In genomic region chr17:66152706-66153662, GRCm38 (mm10) we compare ENCODE assay signal across 8 mouse cellular contexts. TPM values are rescaled to one million over a fixed set of nuclear protein-coding genes. Genes with fewer than 3 reads are reported as not detected.
DNase-seq lines count a peak whose midpoint lies in the region; ATAC-seq and TF ChIP-seq lines count a peak whose summit lies in the region.
"Not testable (repeated sequence)": the region's sequence is repeated elsewhere in the genome, so short reads cannot be mapped to it uniquely, and the experiment has no call there.

No protein-coding gene starts in this region.

- not testable (repeated sequence) for H3K27me3 ChIP-seq in embryonic facial prominence, embryonic 14.5 days (replicated peaks; ENCODE audit: control insufficient read depth, insufficient read depth, low read length); forebrain, postnatal 0 days (ENCODE audit: insufficient read depth, low read length); hindbrain, embryonic 11.5 days (ENCODE audit: control insufficient read depth, insufficient read depth, low read length); intestine, embryonic 16.5 days (replicated peaks; ENCODE audit: control insufficient read depth, insufficient read depth, low read length); liver, embryonic 11.5 days (replicated peaks; ENCODE audit: control insufficient read depth, insufficient read depth, low read length); lung, postnatal 0 days (replicated peaks; ENCODE audit: insufficient read depth, low read length); midbrain, postnatal 0 days (ENCODE audit: insufficient read depth, low read length); stomach, embryonic 15.5 days (replicated peaks)

- not testable (repeated sequence) for TF ChIP-seq EP300 in lung, postnatal 0 days (IDR thresholded peaks at IDR 0.05)

- H3K9ac ChIP-seq in embryonic facial prominence, embryonic 14.5 days (ENCODE audit: low read depth, low read length); forebrain, postnatal 0 days; hindbrain, embryonic 11.5 days (ENCODE audit: low read depth, low read length); intestine, embryonic 16.5 days (ENCODE audit: low read depth, low read length); liver, embryonic 11.5 days (ENCODE audit: low read depth, low read length); lung, postnatal 0 days (replicated peaks; ENCODE audit: low read depth); midbrain, postnatal 0 days (replicated peaks; ENCODE audit: low read length, poor library complexity, severe bottlenecking); stomach, embryonic 15.5 days: not testable (repeated sequence)

- H3K4me2 ChIP-seq in embryonic facial prominence, embryonic 14.5 days (ENCODE audit: low read depth, low read length); forebrain, postnatal 0 days (ENCODE audit: low read depth); hindbrain, embryonic 11.5 days (replicated peaks; ENCODE audit: low read depth, low read length); intestine, embryonic 16.5 days (ENCODE audit: low read depth, low read length); liver, embryonic 11.5 days; lung, postnatal 0 days (replicated peaks; ENCODE audit: low read depth, low read length); midbrain, postnatal 0 days (ENCODE audit: low read depth, low read length, poor library complexity, severe bottlenecking); stomach, embryonic 15.5 days: not testable (repeated sequence)

- TF ChIP-seq CTCF in forebrain, postnatal 0 days (IDR thresholded peaks at IDR 0.05; ENCODE audit: low read depth) = peak; percentile 28; the same call in 1 of the 2 replicates
- peak; percentile 35 for TF ChIP-seq CTCF in lung, postnatal 0 days (IDR thresholded peaks at IDR 0.05)
- TF ChIP-seq CTCF in midbrain, postnatal 0 days (IDR thresholded peaks at IDR 0.05) = peak; percentile 45

- H3K4me1 ChIP-seq in embryonic facial prominence, embryonic 14.5 days (ENCODE audit: control insufficient read depth, insufficient read depth, low read length); forebrain, postnatal 0 days (ENCODE audit: insufficient read depth); hindbrain, embryonic 11.5 days (replicated peaks; ENCODE audit: control insufficient read depth, insufficient read depth, low read length); intestine, embryonic 16.5 days (ENCODE audit: control insufficient read depth, insufficient read depth, low read length); liver, embryonic 11.5 days (replicated peaks; ENCODE audit: control insufficient read depth, insufficient read depth, low read length); lung, postnatal 0 days (ENCODE audit: insufficient read depth, low read depth, low read length); midbrain, postnatal 0 days (ENCODE audit: insufficient read depth, low read length); stomach, embryonic 15.5 days: not testable (repeated sequence)

- DNase-seq in embryonic facial prominence, embryonic 14.5 days (ENCODE audit: low spot score); forebrain, postnatal 0 days; hindbrain, embryonic 11.5 days (ENCODE audit: low spot score); liver, embryonic 11.5 days (ENCODE audit: low spot score); lung, postnatal 0 days (ENCODE audit: low spot score); midbrain, postnatal 0 days (ENCODE audit: low spot score): not testable (repeated sequence)

- not testable (repeated sequence) for H3K9me3 ChIP-seq in embryonic facial prominence, embryonic 14.5 days (ENCODE audit: control insufficient read depth, low read length); forebrain, postnatal 0 days (ENCODE audit: low read length); hindbrain, embryonic 11.5 days (ENCODE audit: control insufficient read depth, low read length); intestine, embryonic 16.5 days (ENCODE audit: control insufficient read depth, low read length); liver, embryonic 11.5 days (ENCODE audit: control insufficient read depth, low read length); lung, postnatal 0 days (ENCODE audit: low read length); midbrain, postnatal 0 days (ENCODE audit: low read length); stomach, embryonic 15.5 days

- peaks cover 44% of the 10 kb centered on the region for H3K36me3 ChIP-seq in embryonic facial prominence, embryonic 14.5 days (ENCODE audit: control insufficient read depth, insufficient read depth, low read length)
- not testable (repeated sequence) for H3K36me3 ChIP-seq in forebrain, postnatal 0 days (ENCODE audit: insufficient read depth); hindbrain, embryonic 11.5 days (ENCODE audit: control insufficient read depth, insufficient read depth, low read length); lung, postnatal 0 days (ENCODE audit: insufficient read depth, low read length); midbrain, postnatal 0 days (ENCODE audit: insufficient read depth, low read length)
- peaks cover 13% of the 10 kb centered on the region; the same call in 1 of the 2 replicates for H3K36me3 ChIP-seq in intestine, embryonic 16.5 days (ENCODE audit: control insufficient read depth, insufficient read depth, low read length)
- peaks cover 20% of the 10 kb centered on the region for H3K36me3 ChIP-seq in liver, embryonic 11.5 days (ENCODE audit: control insufficient read depth, insufficient read depth, low read length)
- H3K36me3 ChIP-seq in stomach, embryonic 15.5 days = peaks cover 23% of the 10 kb centered on the region

- H3K27ac ChIP-seq in embryonic facial prominence, embryonic 14.5 days (replicated peaks; ENCODE audit: low read depth, low read length); forebrain, postnatal 0 days (ENCODE audit: low read depth, low read length); hindbrain, embryonic 11.5 days (ENCODE audit: low read depth, low read length); intestine, embryonic 16.5 days (ENCODE audit: low read length); liver, embryonic 11.5 days (ENCODE audit: low read depth, low read length); lung, postnatal 0 days (ENCODE audit: low read length); midbrain, postnatal 0 days (ENCODE audit: low read depth, low read length); stomach, embryonic 15.5 days: not testable (repeated sequence)

- ATAC-seq in embryonic facial prominence, embryonic 14.5 days (ENCODE audit: low read depth) = peak; percentile 78
- peak; percentile 93 for ATAC-seq in forebrain, postnatal 0 days
- peak; percentile 69; the same call in 1 of the 2 replicates for ATAC-seq in hindbrain, embryonic 11.5 days (ENCODE audit: low FRiP score)
- ATAC-seq in intestine, embryonic 16.5 days = peak; percentile 82
- ATAC-seq in liver, embryonic 11.5 days (replicated peaks; ENCODE audit: low FRiP score) = peak; percentile 66
- peak; percentile 79 for ATAC-seq in lung, postnatal 0 days
- ATAC-seq in midbrain, postnatal 0 days (ENCODE audit: low FRiP score) = peak; percentile 73; the same call in 1 of the 2 replicates
- peak; percentile 65; the same call in 1 of the 2 replicates for ATAC-seq in stomach, embryonic 15.5 days (ENCODE audit: insufficient read depth, low FRiP score, low read depth)

- WGBS in embryonic facial prominence, embryonic 14.5 days = 82% methylated on average over 5 of the region's 8 CpGs
- 83% methylated on average over 5 of the region's 8 CpGs for WGBS in forebrain, postnatal 0 days
- 77% methylated on average over 4 of the region's 8 CpGs for WGBS in hindbrain, embryonic 11.5 days
- WGBS in intestine, embryonic 16.5 days = 62% methylated on average over 5 of the region's 8 CpGs
- WGBS in liver, embryonic 11.5 days = 85% methylated on average over 5 of the region's 8 CpGs
- 61% methylated on average over 5 of the region's 8 CpGs for WGBS in lung, postnatal 0 days
- 78% methylated on average over 5 of the region's 8 CpGs for WGBS in midbrain, postnatal 0 days
- 66% methylated on average over 6 of the region's 8 CpGs for WGBS in stomach, embryonic 15.5 days

- H3K4me3 ChIP-seq in embryonic facial prominence, embryonic 14.5 days (ENCODE audit: low read depth, low read length); forebrain, postnatal 0 days (ENCODE audit: low read depth, low read length); hindbrain, embryonic 11.5 days (ENCODE audit: low read depth, low read length); intestine, embryonic 16.5 days (ENCODE audit: low read length); liver, embryonic 11.5 days (ENCODE audit: low read depth, low read length); lung, postnatal 0 days (ENCODE audit: low read depth, low read length); midbrain, postnatal 0 days (ENCODE audit: low read depth, low read length); stomach, embryonic 15.5 days (replicated peaks): not testable (repeated sequence)

RNA-seq across cellular contexts. Expression of gene Ddx11, which starts 29.7 kb away (rescaled TPM):
- polyA plus RNA-seq in embryonic facial prominence, embryonic 14.5 days (2014; fragmentation: Nextera tagmentation; extraction: Ambion mirVana) = 11.1 and 12.0 TPM in 2 replicates
- 5.6 and 5.7 TPM in 2 replicates for total RNA-seq in forebrain, postnatal 0 days (2014; rRNA removed)
- 1.4 and 2.3 TPM in 2 replicates for polyA plus RNA-seq in forebrain, postnatal 0 days (2015; fragmentation: Nextera tagmentation; extraction: Ambion mirVana)
- polyA plus RNA-seq in hindbrain, embryonic 11.5 days (2014; fragmentation: Nextera tagmentation; extraction: Ambion mirVana) = 13.4 and 17.0 TPM in 2 replicates
- 12.9 and 13.1 TPM in 2 replicates for polyA plus RNA-seq in intestine, embryonic 16.5 days (2015; fragmentation: Nextera tagmentation; extraction: Ambion mirVana)
- polyA plus RNA-seq in liver, embryonic 11.5 days (2014; fragmentation: Nextera tagmentation; extraction: Ambion mirVana) = 23.9 and 24.1 TPM in 2 replicates
- 2.1 and 2.2 TPM in 2 replicates for polyA plus RNA-seq in lung, postnatal 0 days (2015; fragmentation: Nextera tagmentation; extraction: Ambion mirVana)
- total RNA-seq in midbrain, postnatal 0 days (2014; rRNA removed) = 5.6 and 6.7 TPM in 2 replicates
- 2.2 and 2.5 TPM in 2 replicates for polyA plus RNA-seq in midbrain, postnatal 0 days (2015; fragmentation: Nextera tagmentation; extraction: Ambion mirVana)
- 17.3 and 21.9 TPM in 2 replicates for polyA plus RNA-seq in stomach, embryonic 15.5 days (2015; fragmentation: Nextera tagmentation; extraction: Ambion mirVana)

RNA-seq across cellular contexts. Expression of gene Washc1, which starts 41.6 kb away (rescaled TPM):
- polyA plus RNA-seq in embryonic facial prominence, embryonic 14.5 days (2014; fragmentation: Nextera tagmentation; extraction: Ambion mirVana) = 35.1 and 37.6 TPM in 2 replicates
- total RNA-seq in forebrain, postnatal 0 days (2014; rRNA removed) = 53.0 and 54.6 TPM in 2 replicates
- 38.9 and 42.0 TPM in 2 replicates for polyA plus RNA-seq in forebrain, postnatal 0 days (2015; fragmentation: Nextera tagmentation; extraction: Ambion mirVana)
- polyA plus RNA-seq in hindbrain, embryonic 11.5 days (2014; fragmentation: Nextera tagmentation; extraction: Ambion mirVana) = 27.6 and 30.8 TPM in 2 replicates
- 41.1 and 41.9 TPM in 2 replicates for polyA plus RNA-seq in intestine, embryonic 16.5 days (2015; fragmentation: Nextera tagmentation; extraction: Ambion mirVana)
- 31.5 and 33.3 TPM in 2 replicates for polyA plus RNA-seq in liver, embryonic 11.5 days (2014; fragmentation: Nextera tagmentation; extraction: Ambion mirVana)
- 40.1 and 43.4 TPM in 2 replicates for polyA plus RNA-seq in lung, postnatal 0 days (2015; fragmentation: Nextera tagmentation; extraction: Ambion mirVana)
- total RNA-seq in midbrain, postnatal 0 days (2014; rRNA removed) = 44.1 and 54.8 TPM in 2 replicates
- polyA plus RNA-seq in midbrain, postnatal 0 days (2015; fragmentation: Nextera tagmentation; extraction: Ambion mirVana) = 41.7 and 43.8 TPM in 2 replicates
- 33.3 and 37.8 TPM in 2 replicates for polyA plus RNA-seq in stomach, embryonic 15.5 days (2015; fragmentation: Nextera tagmentation; extraction: Ambion mirVana)

RNA-seq across cellular contexts. Expression of gene Ndufv2, which starts 51.6 kb away (rescaled TPM):
- polyA plus RNA-seq in embryonic facial prominence, embryonic 14.5 days (2014; fragmentation: Nextera tagmentation; extraction: Ambion mirVana) = 338 and 361 TPM in 2 replicates
- 143 and 190 TPM in 2 replicates for total RNA-seq in forebrain, postnatal 0 days (2014; rRNA removed)
- 432 and 524 TPM in 2 replicates for polyA plus RNA-seq in forebrain, postnatal 0 days (2015; fragmentation: Nextera tagmentation; extraction: Ambion mirVana)
- polyA plus RNA-seq in hindbrain, embryonic 11.5 days (2014; fragmentation: Nextera tagmentation; extraction: Ambion mirVana) = 336 and 342 TPM in 2 replicates
- 442 and 463 TPM in 2 replicates for polyA plus RNA-seq in intestine, embryonic 16.5 days (2015; fragmentation: Nextera tagmentation; extraction: Ambion mirVana)
- polyA plus RNA-seq in liver, embryonic 11.5 days (2014; fragmentation: Nextera tagmentation; extraction: Ambion mirVana) = 352 TPM in 2 replicates
- polyA plus RNA-seq in lung, postnatal 0 days (2015; fragmentation: Nextera tagmentation; extraction: Ambion mirVana) = 219 and 239 TPM in 2 replicates
- 111 and 125 TPM in 2 replicates for total RNA-seq in midbrain, postnatal 0 days (2014; rRNA removed)
- 419 and 445 TPM in 2 replicates for polyA plus RNA-seq in midbrain, postnatal 0 days (2015; fragmentation: Nextera tagmentation; extraction: Ambion mirVana)
- 349 and 368 TPM in 2 replicates for polyA plus RNA-seq in stomach, embryonic 15.5 days (2015; fragmentation: Nextera tagmentation; extraction: Ambion mirVana)
